Mouse (Mus musculus) brown adipose tissue, adult 24 weeks (tissue): ENCODE measurements around the gene Znfx1. TPM values are rescaled to one million over a fixed set of nuclear protein-coding genes. Genes with fewer than 3 reads are reported as not detected.
A peak's percentile ranks its signal among the peaks of the same experiment; 100 is the strongest.

ENCODE experiments used
- H3K27ac ChIP-seq: fragments of 200-500 bp; replicated peaks from 2 replicates; pipeline ENCODE4 v1.5.1; 2012; ENCODE audit warnings: low read depth, mild to moderate bottlenecking, low read length
- H3K4me1 ChIP-seq: fragments of 200-500 bp; 2 replicates; pipeline ENCODE4 v1.6.1; 2012; ENCODE audit warnings: low read length, mixed read lengths; ENCODE audit not compliant: control insufficient read depth, insufficient read depth, insufficient read length
- H3K4me3 ChIP-seq: fragments of 200-500 bp; 2 replicates; pipeline ENCODE4 v1.5.1; 2012; ENCODE audit warnings: low read depth, mild to moderate bottlenecking, low read length, moderate library complexity; ENCODE audit not compliant: insufficient read depth
- polyA plus RNA-seq: library from polyadenylated mRNA; stranded (reverse); fragments of >200 nt; gene quantifications from 2 replicates; pipeline ENCODE4 v1.2.4, GENCODE M21; 2012; ENCODE audit not compliant: missing spikeins, insufficient read depth, insufficient read length

Znfx1 gene
- polyA plus RNA-seq, 1 experiment, result 20.1 TPM

DNA sequence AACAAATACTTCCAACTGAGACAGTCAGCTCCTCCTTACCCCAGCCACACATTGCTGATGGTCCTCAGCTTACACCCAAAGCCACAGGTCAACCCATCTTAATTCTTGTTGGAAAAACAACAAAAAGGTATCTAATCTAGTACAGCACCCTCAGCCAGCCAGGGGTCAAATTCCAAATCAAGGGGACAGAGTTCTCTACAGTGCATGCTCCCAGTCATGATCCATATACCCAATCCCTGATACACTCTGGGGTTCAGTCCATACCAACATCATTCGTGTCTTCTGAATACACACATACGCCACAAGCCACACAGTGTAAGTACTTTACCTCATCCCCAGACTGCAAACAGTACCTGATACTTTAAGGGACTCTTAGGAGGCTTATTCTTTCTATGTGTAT lies 56.5 kb downstream of the Znfx1 start:
- Histone ChIP-seq H3K4me1 (no peaks in the 10 kb centered on the region), H3K4me3 (no peak overlapping the region), H3K27ac (no peak overlapping the region)

DNA sequence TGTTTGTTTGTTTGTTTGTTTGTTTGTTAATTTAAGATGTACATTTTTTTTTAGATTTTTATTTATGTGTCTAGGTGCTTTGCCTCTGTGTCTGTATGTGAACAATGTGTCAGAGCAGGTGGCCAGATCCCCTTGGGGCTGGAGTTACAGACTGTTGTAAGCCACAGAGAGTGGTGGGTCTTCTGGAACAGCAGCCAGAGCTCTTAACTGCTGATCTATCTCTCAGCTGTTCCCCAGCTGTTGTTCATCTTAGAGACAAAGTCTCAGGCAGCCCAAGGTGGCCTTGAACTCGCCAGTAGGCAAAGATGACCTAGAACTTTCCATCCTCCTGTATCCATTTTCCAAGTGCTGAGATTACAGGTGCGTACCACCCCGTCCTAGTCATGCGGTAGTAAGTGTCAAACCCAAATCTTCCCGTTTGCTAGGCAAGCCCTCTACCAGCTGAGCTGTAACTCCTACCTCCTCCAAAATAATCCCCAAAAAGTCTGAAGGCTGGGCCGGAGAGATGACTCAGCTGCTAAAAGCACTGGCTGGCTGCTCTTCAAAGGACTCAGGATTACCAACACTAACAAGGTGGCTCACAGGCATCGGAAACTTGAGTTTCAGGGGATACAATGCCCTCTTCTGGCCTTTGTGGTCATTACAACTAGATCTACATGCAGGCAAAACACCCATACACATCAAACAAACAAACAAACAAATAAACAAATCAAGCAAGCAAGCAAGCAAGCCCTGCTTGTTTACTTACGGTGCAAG lies 58.5 kb downstream of the Znfx1 start:
- Histone ChIP-seq H3K4me1 (no peaks in the 10 kb centered on the region), H3K27ac (no peak overlapping the region), H3K4me3 (no peak overlapping the region)

DNA sequence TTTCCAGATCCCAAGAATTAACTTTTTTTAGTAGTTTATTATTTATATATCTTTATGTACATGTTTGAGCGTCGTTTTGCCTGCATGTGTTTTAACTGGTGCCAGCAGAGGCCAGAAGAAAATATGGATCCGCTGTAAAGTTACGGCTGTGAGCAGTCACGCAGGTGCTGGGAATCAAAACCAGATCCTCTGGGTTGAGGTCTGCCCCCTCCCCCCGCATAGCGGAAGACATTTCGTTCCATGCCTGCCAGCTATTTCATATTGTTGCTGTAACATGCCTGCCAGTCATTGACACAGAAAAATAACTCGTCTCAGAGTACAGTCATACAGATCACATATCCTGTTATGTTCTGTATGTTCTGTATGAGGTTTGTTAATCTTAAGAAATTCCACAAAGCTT lies 61.3 kb downstream of the Znfx1 start:
- H3K4me1 ChIP-seq, result no peaks in the 10 kb centered on the region
- no peak overlapping the region for H3K4me3 ChIP-seq
- H3K27ac ChIP-seq, result no peak overlapping the region

DNA sequence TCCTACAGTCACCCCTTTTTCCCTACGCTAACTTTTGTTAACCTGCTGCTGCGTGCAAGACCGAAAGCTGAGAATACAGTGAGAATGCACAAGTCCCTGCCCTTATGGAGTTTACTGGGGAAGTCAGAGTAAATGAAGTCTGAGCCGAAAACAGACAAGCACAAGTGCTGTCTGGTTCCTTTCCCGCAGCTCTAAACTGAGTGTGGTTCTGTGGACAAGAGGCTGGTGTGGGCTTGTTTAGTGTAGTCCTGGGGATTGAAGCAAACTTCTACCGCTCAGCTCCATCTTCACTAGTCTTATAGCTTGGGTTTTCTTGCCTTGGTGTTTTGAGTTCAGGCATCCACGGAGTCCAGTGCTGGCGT lies 66.3 kb downstream of the Znfx1 start:
- Histone ChIP-seq H3K4me3 (peak overlapping the region; percentile 53), H3K4me1 (peaks cover 13% of the 10 kb centered on the region), H3K27ac (peak overlapping the region; percentile 73)

DNA sequence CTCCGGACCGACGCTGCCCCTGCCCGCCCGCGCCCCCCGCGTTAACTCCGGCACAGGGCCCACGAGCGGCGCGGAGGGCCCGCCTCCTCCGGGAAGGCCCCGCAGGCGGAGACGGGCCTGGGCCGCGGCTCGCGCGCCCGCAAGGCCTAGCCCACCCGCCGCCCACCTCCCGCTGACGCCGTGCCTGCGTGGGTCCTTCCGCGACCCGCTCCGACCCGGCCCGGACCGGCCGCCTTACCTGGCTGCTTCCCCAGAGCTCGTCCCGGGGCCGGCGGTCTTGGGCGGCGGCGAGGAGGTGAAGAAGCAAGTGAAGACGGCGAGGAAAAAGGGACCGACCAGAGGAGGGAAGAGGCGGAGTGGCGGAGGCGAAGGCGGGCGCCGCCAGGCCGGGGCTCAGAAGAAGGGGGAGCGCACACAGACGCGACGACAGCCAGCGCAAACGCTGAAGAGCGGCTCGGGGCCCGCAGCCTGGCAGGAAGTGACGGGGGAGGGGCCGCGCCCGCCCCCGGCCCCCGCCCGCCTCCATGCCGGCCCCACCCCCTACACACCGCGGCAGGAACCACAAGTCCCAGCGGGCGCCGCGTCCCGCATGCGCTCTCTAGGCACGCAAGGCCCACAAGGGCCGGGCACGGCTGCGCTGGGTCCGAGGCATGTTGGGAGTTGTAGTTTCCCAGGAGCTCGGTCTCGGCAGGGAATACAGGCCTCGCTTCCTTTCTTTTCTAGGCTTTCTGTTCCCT lies 66.9 kb downstream of the Znfx1 start, which contains the start of gene Stau1:
TSS of gene Stau1 (minus strand) at position 504 of the 737 bp plus-strand sequence.
- peak within 1 kb of the TSS; percentile 88 for H3K4me3 ChIP-seq
- H3K4me1 ChIP-seq, result peaks cover 16% of the 10 kb centered on the region
- peak within 1 kb of the TSS; percentile 83 for H3K27ac ChIP-seq

DNA sequence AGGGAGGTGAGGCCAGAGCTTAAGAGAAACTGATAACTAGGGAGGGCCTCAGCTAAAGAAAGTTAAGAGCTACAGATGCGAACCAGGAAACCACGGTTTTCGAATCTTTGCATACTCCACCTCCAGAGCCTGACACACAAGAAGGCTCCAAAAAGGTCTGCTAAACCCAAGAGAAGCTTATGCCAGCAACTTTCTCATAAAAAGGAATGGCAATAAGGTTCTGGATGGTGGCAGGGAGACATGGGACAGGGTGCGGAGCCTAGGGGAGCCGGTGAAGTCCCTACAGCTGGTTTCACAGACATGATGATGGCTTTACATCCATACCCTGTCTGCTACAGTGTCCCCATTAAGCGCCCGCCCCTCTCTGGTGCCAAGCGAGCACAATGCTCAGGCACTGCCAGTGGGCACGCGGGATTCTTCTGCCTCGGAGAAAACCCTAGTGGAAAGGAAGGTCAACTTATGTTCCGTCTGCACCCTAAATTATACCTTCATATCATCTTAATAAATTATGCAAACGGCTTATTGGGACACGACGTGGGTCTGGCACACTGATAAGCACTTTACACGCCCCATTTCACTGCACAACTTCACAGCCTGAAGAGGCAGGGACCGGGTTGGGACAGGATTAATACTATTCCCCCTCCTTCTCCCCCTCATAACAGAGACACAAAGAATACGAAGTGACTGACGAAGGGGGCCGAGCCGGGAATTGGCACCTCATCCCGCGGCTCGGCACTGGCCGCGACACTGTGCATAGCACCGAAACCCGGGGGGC lies 67.6 kb downstream of the Znfx1 start:
- peak overlapping the region; percentile 56 for H3K27ac ChIP-seq
- peak overlapping the region; percentile 88 for H3K4me3 ChIP-seq
- peaks cover 16% of the 10 kb centered on the region for H3K4me1 ChIP-seq

DNA sequence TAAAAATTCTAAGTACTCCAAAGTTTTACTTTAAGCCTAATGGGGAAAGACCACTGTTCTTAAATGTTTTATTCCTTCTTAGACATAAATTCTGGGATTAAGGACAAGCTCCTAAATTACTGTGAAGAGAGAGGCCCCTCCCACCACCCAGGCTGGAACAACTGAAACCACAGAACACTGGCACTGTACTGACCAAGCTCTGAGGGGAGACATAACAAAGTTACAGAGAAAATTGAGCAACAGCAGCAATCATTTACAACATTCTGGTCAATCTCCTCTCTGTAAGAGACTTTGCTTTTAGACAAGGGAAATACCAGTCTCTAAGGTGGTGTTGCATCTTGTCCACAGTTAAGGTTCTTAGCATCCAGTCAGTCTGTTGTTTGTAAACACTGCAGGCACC lies 70.9 kb downstream of the Znfx1 start:
- no peak overlapping the region for H3K4me3 ChIP-seq
- peaks cover 18% of the 10 kb centered on the region for H3K4me1 ChIP-seq
- no peak overlapping the region for H3K27ac ChIP-seq

DNA sequence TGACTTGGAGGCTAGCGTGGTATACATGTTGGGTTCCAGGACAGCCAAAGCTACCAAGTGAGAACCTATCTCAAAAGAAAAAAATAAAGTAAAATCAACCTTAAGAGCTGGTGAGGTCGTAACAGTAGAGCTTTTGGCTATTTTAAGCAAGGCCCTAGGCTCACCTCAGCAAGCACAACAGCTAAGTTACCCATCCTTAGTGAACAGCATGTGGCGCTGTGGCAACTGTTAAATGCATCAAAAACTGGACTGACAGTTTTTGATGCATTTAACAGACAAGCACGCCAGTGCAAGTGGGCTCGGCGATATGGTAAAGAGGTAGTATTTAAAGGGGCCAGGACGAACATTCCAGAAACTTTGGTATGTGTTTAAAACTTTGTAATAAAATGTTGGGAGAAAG lies 72.0 kb downstream of the Znfx1 start:
- Histone ChIP-seq H3K4me1 (peaks cover 18% of the 10 kb centered on the region), H3K27ac (no peak overlapping the region), H3K4me3 (no peak overlapping the region)

Other genes starting within 250 kb of the Znfx1 start
- 25.0 and 34.3 TPM in 2 replicates for gene Cse1l, start 157.0 kb downstream of the Znfx1 start, polyA plus RNA-seq
- gene Stau1, start 66.7 kb downstream of the Znfx1 start, polyA plus RNA-seq, result 34.7 and 35.9 TPM in 2 replicates
- gene Ddx27, start 47.8 kb downstream of the Znfx1 start, polyA plus RNA-seq, result 16.1 and 20.4 TPM in 2 replicates
- 48.2 and 67.9 TPM in 2 replicates for gene Kcnb1, start 127.1 kb upstream of the Znfx1 start, polyA plus RNA-seq
- gene Ptgis, start 177.6 kb upstream of the Znfx1 start, polyA plus RNA-seq, result 2.0 and 4.3 TPM in 2 replicates